Mouse (Mus musculus) urinary bladder, adult 2 months (tissue): ENCODE measurements around the gene Tcta. TPM values are rescaled to one million over a fixed set of nuclear protein-coding genes. Genes with fewer than 3 reads are reported as not detected.
"Not testable (repeated sequence)": the region's sequence is repeated elsewhere in the genome, so short reads cannot be mapped to it uniquely, and the experiment has no call there.

Experiments used
- DNase-seq: peaks from one replicate; pipeline ENCODE4 v3.0.0; 2022; ENCODE audit warnings: low spot score
- polyA plus RNA-seq: library from polyadenylated mRNA; depleted of rRNA; stranded (reverse); fragments of >200 nt; gene quantifications from 2 replicates; pipeline ENCODE4 v1.2.3, GENCODE M21; 2012; rRNA removed

The Tcta gene
- polyA plus RNA-seq, 1 experiment: 107 TPM

GRCm38 (mm10) chr9:108271941-108272340 lies 34.0 kb downstream of the Tcta start:
- DNase-seq: no peak

- not testable (repeated sequence) for DNase-seq
Measured at GRCm38 (mm10) chr9:108268701-108269100, 37.3 kb downstream of the Tcta start.

GRCm38 (mm10) chr9:108267691-108268090 lies 38.3 kb downstream of the Tcta start:
- peak; percentile 41 for DNase-seq

GRCm38 (mm10) chr9:108266261-108266935 lies 39.6 kb downstream of the Tcta start:
- no peak for DNase-seq

- peak; percentile 24 for DNase-seq
Measured at GRCm38 (mm10) chr9:108264191-108264921, 41.6 kb downstream of the Tcta start.

- DNase-seq: peak; percentile 97
Measured at GRCm38 (mm10) chr9:108263690-108264190, 42.2 kb downstream of the Tcta start, which contains the start of gene Dag1. Dag1 (minus strand) TSS chr9:108263958.

- DNase-seq: no peak
Measured at GRCm38 (mm10) chr9:108263131-108263681, 42.8 kb downstream of the Tcta start.

- DNase-seq: no peak
Measured at GRCm38 (mm10) chr9:108262494-108263049, 43.4 kb downstream of the Tcta start.

- no peak for DNase-seq
Measured at GRCm38 (mm10) chr9:108261865-108262264, 44.1 kb downstream of the Tcta start.

GRCm38 (mm10) chr9:108260526-108260925 lies 45.4 kb downstream of the Tcta start:
- DNase-seq: no peak

Other genes with a start within 250 kb of the Tcta start
- 5.6 and 6.2 TPM in 2 replicates for gene Mst1, start 225.7 kb downstream of the Tcta start, polyA plus RNA-seq
- gene Rnf123, start 222.8 kb downstream of the Tcta start, polyA plus RNA-seq: 54.6 and 60.6 TPM in 2 replicates
- 58.4 and 64.1 TPM in 2 replicates for gene Apeh, start 211.6 kb downstream of the Tcta start, polyA plus RNA-seq
- gene Bsn, start 115.8 kb downstream of the Tcta start, polyA plus RNA-seq: 0.41 and 0.44 TPM in 2 replicates
- 38.3 and 71.9 TPM in 2 replicates for gene Dag1, start 42.2 kb downstream of the Tcta start, polyA plus RNA-seq
- 32.8 and 39.3 TPM in 2 replicates for gene Nicn1, start 15.7 kb downstream of the Tcta start, polyA plus RNA-seq
- gene Amt, start 9.3 kb downstream of the Tcta start, polyA plus RNA-seq: 34.0 and 35.5 TPM in 2 replicates
- gene Rhoa, start within 50 bp of the Tcta start, polyA plus RNA-seq: 304 and 339 TPM in 2 replicates
- gene Gpx1, start 32.7 kb upstream of the Tcta start, polyA plus RNA-seq: 703 and 735 TPM in 2 replicates
- gene Usp4, start 41.7 kb upstream of the Tcta start, polyA plus RNA-seq: 64.1 and 77.6 TPM in 2 replicates
- 0.22 and 0.39 TPM in 2 replicates for gene 1700102P08Rik, start 86.6 kb upstream of the Tcta start, polyA plus RNA-seq
- 0.06 TPM in 2 replicates for gene Ccdc36, start 122.3 kb upstream of the Tcta start, polyA plus RNA-seq
- not detected in 2 replicates for gene BC048562, start 130.3 kb upstream of the Tcta start, polyA plus RNA-seq
- 24.5 and 25.9 TPM in 2 replicates for gene Ccdc71, start 154.4 kb upstream of the Tcta start, polyA plus RNA-seq
- gene Klhdc8b, start 155.4 kb upstream of the Tcta start, polyA plus RNA-seq: 83.4 and 103 TPM in 2 replicates
- 147 and 181 TPM in 2 replicates for gene Lamb2, start 173.6 kb upstream of the Tcta start, polyA plus RNA-seq
- 133 and 144 TPM in 2 replicates for gene Usp19, start 184.4 kb upstream of the Tcta start, polyA plus RNA-seq
- gene Qars, start 201.5 kb upstream of the Tcta start, polyA plus RNA-seq: 145 and 162 TPM in 2 replicates
- gene Qrich1, start 210.6 kb upstream of the Tcta start, polyA plus RNA-seq: 81.8 and 89.8 TPM in 2 replicates